Mouse (Mus musculus) megakaryocyte, embryonic 14.5 days (primary cell): ENCODE data around the gene Pax7.

ENCODE experiments used
- FLI1 ChIP-seq: IDR thresholded peaks from 2 replicates; pipeline ENCODE4 v1.6.1; 2012; ENCODE audit warnings: low read length, inconsistent platforms, mixed read lengths
- GATA1 ChIP-seq: IDR thresholded peaks from 3 replicates; pipeline ENCODE4 v1.6.1; 2012; ENCODE audit warnings: mixed read lengths, low read length, inconsistent platforms, borderline replicate concordance

DNA sequence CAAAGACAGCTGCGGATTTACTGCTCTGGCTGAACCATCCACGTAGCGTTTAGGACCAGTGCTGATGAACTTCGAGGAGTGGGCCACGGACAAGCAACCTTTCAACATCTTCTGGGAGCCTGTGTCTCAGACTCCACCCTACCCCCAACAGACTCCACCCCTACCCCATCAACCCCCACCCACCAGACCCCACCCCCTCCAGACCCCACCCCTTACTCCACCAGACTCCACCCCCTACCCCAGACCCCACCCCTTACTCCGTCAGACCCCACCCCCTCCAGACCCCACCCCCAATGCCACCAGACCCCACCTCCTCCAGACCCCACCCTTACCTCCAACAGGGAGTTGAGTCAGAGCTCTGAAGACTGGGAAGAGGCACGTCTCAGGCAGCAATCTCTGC lies 10.1 kb upstream of the Pax7 start:
- TF ChIP-seq GATA1 (no peak), FLI1 (no peak)
